Mouse (Mus musculus): Measurements from ENCODE around the gene Cyp2j5. TPM values are rescaled to one million over a fixed set of nuclear protein-coding genes. Genes with fewer than 3 reads are reported as not detected.

Gene Cyp2j5
- polyA plus RNA-seq (2017; shearing (Covaris generic)): not detected

GRCm38 (mm10) chr4:96663991-96664390 lies at the start of gene Cyp2j5:
Gene Cyp2j5, minus strand, starts transcription at chr4:96664154.

GRCm38 (mm10) chr4:96590911-96591790 lies 72.8 kb downstream of the Cyp2j5 start, which contains the start of gene Cyp2j9:
Gene Cyp2j9, minus strand, starts transcription at chr4:96591578.

Other genes starting within 250 kb of the Cyp2j5 start
- not detected for gene Cyp2j8, start 156.8 kb downstream of the Cyp2j5 start, polyA plus RNA-seq (2017; shearing (Covaris generic))
- gene Cyp2j6, start 110.5 kb downstream of the Cyp2j5 start, polyA plus RNA-seq (2017; shearing (Covaris generic)): not detected
- gene Cyp2j9, start 72.6 kb downstream of the Cyp2j5 start, polyA plus RNA-seq (2017; shearing (Covaris generic)): not detected
- not detected for gene Gm12695, start 121.0 kb upstream of the Cyp2j5 start, polyA plus RNA-seq (2017; shearing (Covaris generic))